Mouse (Mus musculus) limb, embryonic 12.5 days (tissue): ENCODE results near the gene Unc13a. TPM values are rescaled to one million over a fixed set of nuclear protein-coding genes. Genes with fewer than 3 reads are reported as not detected.

Experiments
- ATAC-seq: fragments of 200-750 bp; cut with Nextera tagmentation; 2 replicates; pipeline ENCODE4 v1.8.0; 2017; ENCODE audit warnings: low read depth, moderate TSS enrichment; ENCODE audit not compliant: insufficient number of reproducible peaks, insufficient read depth, low FRiP score, low TSS enrichment
- H3K27ac ChIP-seq: fragments of 300-500 bp; sonication (generic); 2 replicates; pipeline ENCODE4 v1.5.1; 2016; ENCODE audit warnings: mild to moderate bottlenecking, moderate library complexity
- H3K27me3 ChIP-seq: fragments of 300-500 bp; sonication (generic); 2 replicates; pipeline ENCODE4 v1.6.1; 2016; ENCODE audit warnings: mild to moderate bottlenecking, moderate library complexity
- H3K36me3 ChIP-seq: fragments of 300-500 bp; sonication (generic); 2 replicates; pipeline ENCODE4 v1.6.1; 2016; ENCODE audit warnings: mild to moderate bottlenecking, moderate library complexity
- H3K4me1 ChIP-seq: fragments of 300-500 bp; sonication (generic); replicated peaks from 2 replicates; pipeline ENCODE4 v1.6.1; 2016
- H3K4me2 ChIP-seq: fragments of 300-500 bp; sonication (generic); 2 replicates; pipeline ENCODE4 v1.6.1; 2016; ENCODE audit warnings: mild to moderate bottlenecking, moderate library complexity
- H3K4me3 ChIP-seq: fragments of 300-500 bp; sonication (generic); replicated peaks from 2 replicates; pipeline ENCODE4 v1.5.1; 2016; ENCODE audit warnings: mild to moderate bottlenecking
- H3K9ac ChIP-seq: fragments of 300-500 bp; sonication (generic); replicated peaks from 2 replicates; pipeline ENCODE4 v1.6.1; 2016; ENCODE audit warnings: mild to moderate bottlenecking, moderate library complexity
- H3K9me3 ChIP-seq: fragments of 300-500 bp; sonication (generic); 2 replicates; pipeline ENCODE4 v1.6.1; 2016; ENCODE audit warnings: mild to moderate bottlenecking, moderate library complexity
- WGBS: fragments of 180-500 bp; shearing (Covaris S2); methylation state at CpG from one replicate; pipeline ENCODE4 v1.1.7; 2016; 5-methylcytosine and 5-hydroxymethylcytosine counted together
- polyA plus RNA-seq: library from polyadenylated mRNA; unstranded; fragments of >200 nt; fragmentation: Nextera tagmentation; extraction: Ambion mirVana; gene quantifications from 2 replicates; pipeline ENCODE4 v1.2.1, GENCODE M21; 2016

Gene Unc13a
- polyA plus RNA-seq, 1 experiment from 2014 or later = 0.60 TPM

- H3K4me3 ChIP-seq = peak overlapping the region; percentile 18
- WGBS = 4% methylated on average over 26 of the region's 26 CpGs
- H3K27ac ChIP-seq = no peak overlapping the region
Observed at GRCm38 (mm10) chr8:71633981-71634667, 37.4 kb downstream of the Unc13a start.

GRCm38 (mm10) chr8:71633164-71633563 is 38.4 kb downstream of the Unc13a start:
- H3K36me3 ChIP-seq = no peaks in the 10 kb centered on the region
- no peak overlapping the region for H3K9ac ChIP-seq
- no peak overlapping the region for H3K27ac ChIP-seq
- ATAC-seq = no peak
- H3K4me2 ChIP-seq = peak overlapping the region; percentile 52; the same call in 1 of the 2 replicates
- peaks cover 85% of the 10 kb centered on the region for H3K27me3 ChIP-seq
- H3K4me3 ChIP-seq = no peak overlapping the region
- H3K4me1 ChIP-seq = peaks cover 24% of the 10 kb centered on the region
- 18% methylated on average over 19 of the region's 22 CpGs for WGBS
- H3K9me3 ChIP-seq = peaks cover 14% of the 10 kb centered on the region

More at GRCm38 (mm10) chr8:71633981-71634667, 37.4 kb downstream of the Unc13a start:
- Histone ChIP-seq H3K36me3 (no peaks in the 10 kb centered on the region), H3K4me2 (peak overlapping the region; percentile 52), H3K27me3 (peaks cover 92% of the 10 kb centered on the region), H3K4me1 (peaks cover 15% of the 10 kb centered on the region), H3K9me3 (peaks cover 14% of the 10 kb centered on the region), H3K9ac (0 out of 2 replicates have a peak overlapping the region, but pooled peaks have one; percentile 27)
- 0 out of 2 replicates have a peak, but pooled peaks have one; percentile 13 for ATAC-seq

GRCm38 (mm10) chr8:71631897-71632296 is 39.7 kb downstream of the Unc13a start:
- Histone ChIP-seq H3K4me3 (no peak overlapping the region), H3K9me3 (peaks cover 14% of the 10 kb centered on the region), H3K27ac (no peak overlapping the region), H3K9ac (no peak overlapping the region), H3K4me2 (no peak overlapping the region), H3K27me3 (peaks cover 75% of the 10 kb centered on the region), H3K4me1 (peaks cover 24% of the 10 kb centered on the region), H3K36me3 (no peaks in the 10 kb centered on the region)
- ATAC-seq = no peak
- WGBS = 63% methylated on average over 2 of the region's 2 CpGs

GRCm38 (mm10) chr8:71630761-71631160 is 40.8 kb downstream of the Unc13a start:
- 87% methylated on average over 6 of the region's 6 CpGs for WGBS
- H3K9me3 ChIP-seq = peaks cover 14% of the 10 kb centered on the region
- no peak overlapping the region for H3K9ac ChIP-seq
- H3K4me3 ChIP-seq = no peak overlapping the region
- no peak overlapping the region for H3K27ac ChIP-seq
- H3K4me1 ChIP-seq = peaks cover 24% of the 10 kb centered on the region
- H3K4me2 ChIP-seq = no peak overlapping the region
- H3K27me3 ChIP-seq = peaks cover 63% of the 10 kb centered on the region
- ATAC-seq = no peak
- peaks cover 7% of the 10 kb centered on the region; the same call in 1 of the 2 replicates for H3K36me3 ChIP-seq

GRCm38 (mm10) chr8:71629781-71630212 is 41.8 kb downstream of the Unc13a start:
- peaks cover 24% of the 10 kb centered on the region for H3K4me1 ChIP-seq
- peak overlapping the region; percentile 93 for H3K4me2 ChIP-seq
- peaks cover 54% of the 10 kb centered on the region for H3K27me3 ChIP-seq
- 4% methylated on average over 25 of the region's 25 CpGs for WGBS
- peak; percentile 3 for ATAC-seq
- H3K9me3 ChIP-seq = peaks cover 14% of the 10 kb centered on the region
- H3K9ac ChIP-seq = peak overlapping the region; percentile 70
- H3K27ac ChIP-seq = 0 out of 2 replicates have a peak overlapping the region, but pooled peaks have one; percentile 45
- peaks cover 16% of the 10 kb centered on the region for H3K36me3 ChIP-seq
- H3K4me3 ChIP-seq = peak overlapping the region; percentile 58

- Histone ChIP-seq H3K4me2 (peak overlapping the region; percentile 93), H3K4me1 (peaks cover 19% of the 10 kb centered on the region), H3K36me3 (peaks cover 22% of the 10 kb centered on the region), H3K9me3 (peaks cover 14% of the 10 kb centered on the region), H3K27ac (peak overlapping the region; percentile 62), H3K9ac (peak overlapping the region; percentile 70), H3K4me3 (peak overlapping the region; percentile 58), H3K27me3 (peaks cover 48% of the 10 kb centered on the region)
- WGBS = under 1% methylated on average over 55 of the region's 55 CpGs
- ATAC-seq = peak; percentile 83
Observed at GRCm38 (mm10) chr8:71629096-71629697, 42.4 kb downstream of the Unc13a start.

- Histone ChIP-seq H3K27me3 (peaks cover 41% of the 10 kb centered on the region), H3K9me3 (peaks cover 15% of the 10 kb centered on the region), H3K4me1 (peaks cover 19% of the 10 kb centered on the region), H3K27ac (peak overlapping the region; percentile 62), H3K4me2 (peak overlapping the region; percentile 93), H3K9ac (peak overlapping the region; percentile 70), H3K4me3 (peak overlapping the region; percentile 58), H3K36me3 (peaks cover 29% of the 10 kb centered on the region)
- no peak for ATAC-seq
- WGBS = 9% methylated on average over 16 of the region's 16 CpGs
Observed at GRCm38 (mm10) chr8:71628396-71629095, 43.0 kb downstream of the Unc13a start.

- H3K9ac ChIP-seq = no peak overlapping the region
- H3K27me3 ChIP-seq = peaks cover 31% of the 10 kb centered on the region
- 0 out of 2 replicates have a peak overlapping the region, but pooled peaks have one; percentile 13 for H3K27ac ChIP-seq
- H3K36me3 ChIP-seq = peaks cover 40% of the 10 kb centered on the region
- no peak for ATAC-seq
- peaks cover 15% of the 10 kb centered on the region for H3K9me3 ChIP-seq
- H3K4me1 ChIP-seq = peaks cover 19% of the 10 kb centered on the region
- no peak overlapping the region for H3K4me3 ChIP-seq
- WGBS = 61% methylated on average over 9 of the region's 9 CpGs
- no peak overlapping the region for H3K4me2 ChIP-seq
Observed at GRCm38 (mm10) chr8:71627265-71628099, 44.1 kb downstream of the Unc13a start.

GRCm38 (mm10) chr8:71626753-71627152 is 44.8 kb downstream of the Unc13a start:
- peaks cover 23% of the 10 kb centered on the region for H3K27me3 ChIP-seq
- WGBS = 81% methylated on average over 9 of the region's 9 CpGs
- H3K4me2 ChIP-seq = no peak overlapping the region
- peaks cover 21% of the 10 kb centered on the region for H3K9me3 ChIP-seq
- H3K9ac ChIP-seq = no peak overlapping the region
- no peak overlapping the region for H3K27ac ChIP-seq
- H3K36me3 ChIP-seq = peaks cover 47% of the 10 kb centered on the region
- no peak overlapping the region for H3K4me3 ChIP-seq
- H3K4me1 ChIP-seq = peaks cover 19% of the 10 kb centered on the region
- no peak for ATAC-seq

- Histone ChIP-seq H3K27ac (no peak overlapping the region), H3K9me3 (peaks cover 26% of the 10 kb centered on the region), H3K4me2 (no peak overlapping the region), H3K27me3 (peaks cover 7% of the 10 kb centered on the region), H3K4me1 (peaks cover 17% of the 10 kb centered on the region), H3K4me3 (no peak overlapping the region), H3K36me3 (peaks cover 64% of the 10 kb centered on the region), H3K9ac (no peak overlapping the region)
- 83% methylated on average over 1 of the region's 1 CpGs for WGBS
- ATAC-seq = no peak
Observed at GRCm38 (mm10) chr8:71625088-71625487, 46.5 kb downstream of the Unc13a start.
